Mouse (Mus musculus) ES-Bruce4 (cell line): ENCODE results near the gene Stxbp4. TPM values are rescaled to one million over a fixed set of nuclear protein-coding genes. Genes with fewer than 3 reads are reported as not detected.

Experiments
- H3K27ac ChIP-seq: 2 replicates; pipeline ENCODE4 v1.5.1; 2012; ENCODE audit warnings: low read length, inconsistent platforms; ENCODE audit not compliant: insufficient read depth
- H3K27me3 ChIP-seq: 2 replicates; pipeline ENCODE4 v1.6.1; 2012; ENCODE audit warnings: mild to moderate bottlenecking, low read length, inconsistent platforms; ENCODE audit not compliant: control insufficient read depth, poor library complexity, insufficient read depth, severe bottlenecking
- H3K36me3 ChIP-seq: 2 replicates; pipeline ENCODE4 v1.6.1; 2012; ENCODE audit warnings: inconsistent platforms, mild to moderate bottlenecking, low read length, moderate library complexity; ENCODE audit not compliant: control insufficient read depth, poor library complexity, insufficient read depth, severe bottlenecking
- H3K4me1 ChIP-seq: one replicate; pipeline ENCODE4 v1.8.1; 2011; ENCODE audit warnings: low read length; ENCODE audit not compliant: control insufficient read depth, insufficient read depth
- H3K4me3 ChIP-seq: 2 replicates; pipeline ENCODE4 v1.5.1; 2011; ENCODE audit warnings: low read depth, mild to moderate bottlenecking, low read length
- H3K9ac ChIP-seq: 2 replicates; pipeline ENCODE4 v1.6.1; 2012; ENCODE audit warnings: low read depth, mild to moderate bottlenecking, inconsistent platforms; ENCODE audit not compliant: poor library complexity, severe bottlenecking
- H3K9me3 ChIP-seq: replicated peaks from 2 replicates; pipeline ENCODE4 v1.6.1; 2012; ENCODE audit warnings: mild to moderate bottlenecking, low read length, inconsistent platforms; ENCODE audit not compliant: control insufficient read depth, poor library complexity, insufficient read depth, severe bottlenecking
- CTCF ChIP-seq: IDR thresholded peaks from one replicate; pipeline ENCODE4 v1.8.1; 2011; ENCODE audit warnings: low read depth, low read length
- EP300 ChIP-seq: IDR thresholded peaks from 2 replicates; pipeline ENCODE4 v1.6.1; 2011; ENCODE audit warnings: low read depth, low read length; ENCODE audit not compliant: insufficient read depth
- POLR2A ChIP-seq: IDR thresholded peaks from one replicate; pipeline ENCODE4 v1.8.1; 2011; ENCODE audit warnings: low read length; ENCODE audit not compliant: insufficient read depth
- polyA plus RNA-seq: library from polyadenylated mRNA; stranded (reverse); fragments of >200 nt; gene quantifications from 2 replicates; pipeline ENCODE4 v1.2.4, GENCODE M21; 2011; ENCODE audit warnings: low read depth; ENCODE audit not compliant: missing spikeins, insufficient read depth, insufficient read length

Gene Stxbp4
- polyA plus RNA-seq, 1 experiment, result 12.0 TPM

- Histone ChIP-seq H3K36me3 (no peaks in the 10 kb centered on the region), H3K9me3 (no peaks in the 10 kb centered on the region), H3K4me1 (no peaks in the 10 kb centered on the region), H3K9ac (no peak overlapping the region), H3K27me3 (no peaks in the 10 kb centered on the region), H3K4me3 (no peak overlapping the region), H3K27ac (no peak overlapping the region)
- no peak for TF ChIP-seq CTCF
- no peak for TF ChIP-seq EP300
- no peak for TF ChIP-seq POLR2A
These were observed 142.9 kb downstream of the Stxbp4 start for GRCm38 (mm10) chr11:90494981-90495380.

- Histone ChIP-seq H3K27me3 (no peaks in the 10 kb centered on the region), H3K4me3 (no peak overlapping the region), H3K36me3 (no peaks in the 10 kb centered on the region), H3K9ac (no peak overlapping the region), H3K9me3 (no peaks in the 10 kb centered on the region), H3K27ac (no peak overlapping the region), H3K4me1 (no peaks in the 10 kb centered on the region)
- TF ChIP-seq EP300 (no peak), CTCF (no peak), POLR2A (no peak)
These were observed 145.4 kb downstream of the Stxbp4 start for GRCm38 (mm10) chr11:90492511-90492910.

GRCm38 (mm10) chr11:90489166-90489565 lies 148.7 kb downstream of the Stxbp4 start:
- no peaks in the 10 kb centered on the region for H3K9me3 ChIP-seq
- no peak overlapping the region for H3K27ac ChIP-seq
- H3K4me1 ChIP-seq, result no peaks in the 10 kb centered on the region
- H3K27me3 ChIP-seq, result no peaks in the 10 kb centered on the region
- H3K4me3 ChIP-seq, result no peak overlapping the region
- no peaks in the 10 kb centered on the region for H3K36me3 ChIP-seq
- no peak overlapping the region for H3K9ac ChIP-seq
- TF ChIP-seq POLR2A, result no peak
- no peak for TF ChIP-seq EP300
- TF ChIP-seq CTCF, result no peak

GRCm38 (mm10) chr11:90487686-90488085 lies 150.2 kb downstream of the Stxbp4 start:
- Histone ChIP-seq H3K36me3 (no peaks in the 10 kb centered on the region), H3K4me1 (no peaks in the 10 kb centered on the region), H3K27ac (no peak overlapping the region), H3K4me3 (no peak overlapping the region), H3K27me3 (no peaks in the 10 kb centered on the region), H3K9me3 (no peaks in the 10 kb centered on the region), H3K9ac (no peak overlapping the region)
- no peak for TF ChIP-seq POLR2A
- no peak for TF ChIP-seq CTCF
- TF ChIP-seq EP300, result no peak

- Histone ChIP-seq H3K4me3 (no peak overlapping the region), H3K27me3 (no peaks in the 10 kb centered on the region)
- TF ChIP-seq POLR2A (no peak), CTCF (no peak), EP300 (no peak)
These were observed 152.9 kb downstream of the Stxbp4 start for GRCm38 (mm10) chr11:90484750-90485637.

GRCm38 (mm10) chr11:90483766-90484165 lies 154.1 kb downstream of the Stxbp4 start:
- TF ChIP-seq POLR2A (no peak), CTCF (no peak), EP300 (no peak)
- Histone ChIP-seq H3K9ac (no peak overlapping the region), H3K27me3 (no peaks in the 10 kb centered on the region), H3K4me3 (no peak overlapping the region), H3K36me3 (no peaks in the 10 kb centered on the region), H3K27ac (no peak overlapping the region), H3K4me1 (no peaks in the 10 kb centered on the region), H3K9me3 (no peaks in the 10 kb centered on the region)

More at GRCm38 (mm10) chr11:90484750-90485637, 152.9 kb downstream of the Stxbp4 start:
- Histone ChIP-seq H3K9me3 (no peaks in the 10 kb centered on the region), H3K27ac (no peak overlapping the region), H3K9ac (no peak overlapping the region), H3K4me1 (no peaks in the 10 kb centered on the region), H3K36me3 (no peaks in the 10 kb centered on the region)
